Mouse (Mus musculus): ENCODE measurements around the gene Pou2f2. TPM values are rescaled to one million over a fixed set of nuclear protein-coding genes. Genes with fewer than 3 reads are reported as not detected.

The Pou2f2 gene
- polyA plus RNA-seq, 1 experiment = 2.6 TPM

DNA sequence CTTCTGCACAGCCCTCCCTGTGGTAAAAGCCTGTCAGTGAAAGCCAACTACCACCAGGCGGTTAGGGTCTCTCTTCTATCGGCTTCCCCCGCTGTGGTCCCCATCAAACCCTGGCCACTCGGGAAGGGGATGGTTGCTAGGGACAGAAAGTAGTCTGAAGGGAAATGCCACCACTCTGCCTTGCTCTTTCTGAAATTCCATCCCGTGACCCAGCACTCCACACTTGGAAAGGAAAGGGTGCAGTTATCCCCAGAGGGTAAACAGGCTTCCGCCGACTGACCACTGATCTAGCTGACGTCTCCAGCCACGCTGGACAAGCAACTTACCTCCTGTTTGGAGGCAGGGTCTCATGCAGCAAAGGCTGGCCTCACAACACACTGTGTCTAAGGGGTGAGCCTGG, 51.6 kb downstream of the Pou2f2 start:
- H3K27ac ChIP-seq (ENCODE audit: insufficient read depth, low read depth, low read length) = no peak overlapping the region
- 65% methylated on average over 9 of the region's 9 CpGs for WGBS
- H3K4me3 ChIP-seq (ENCODE audit: insufficient read depth, low read depth, low read length) = no peak overlapping the region
- H3K36me3 ChIP-seq (ENCODE audit: control insufficient read depth, insufficient read depth, low read length) = no peaks in the 10 kb centered on the region
- H3K4me1 ChIP-seq (ENCODE audit: control insufficient read depth, insufficient read depth, low read length) = no peaks in the 10 kb centered on the region
- H3K27me3 ChIP-seq (replicated peaks; ENCODE audit: control insufficient read depth, insufficient read depth, low read length) = no peaks in the 10 kb centered on the region
- TF ChIP-seq CTCF (conservative IDR thresholded peaks at IDR 0.05; ENCODE audit: insufficient read depth, insufficient read length, low read depth, low read length) (no peak), POLR2A (IDR thresholded peaks at IDR 0.05; ENCODE audit: low read depth, low read length) (no peak)
- DNase-seq = no peak

DNA sequence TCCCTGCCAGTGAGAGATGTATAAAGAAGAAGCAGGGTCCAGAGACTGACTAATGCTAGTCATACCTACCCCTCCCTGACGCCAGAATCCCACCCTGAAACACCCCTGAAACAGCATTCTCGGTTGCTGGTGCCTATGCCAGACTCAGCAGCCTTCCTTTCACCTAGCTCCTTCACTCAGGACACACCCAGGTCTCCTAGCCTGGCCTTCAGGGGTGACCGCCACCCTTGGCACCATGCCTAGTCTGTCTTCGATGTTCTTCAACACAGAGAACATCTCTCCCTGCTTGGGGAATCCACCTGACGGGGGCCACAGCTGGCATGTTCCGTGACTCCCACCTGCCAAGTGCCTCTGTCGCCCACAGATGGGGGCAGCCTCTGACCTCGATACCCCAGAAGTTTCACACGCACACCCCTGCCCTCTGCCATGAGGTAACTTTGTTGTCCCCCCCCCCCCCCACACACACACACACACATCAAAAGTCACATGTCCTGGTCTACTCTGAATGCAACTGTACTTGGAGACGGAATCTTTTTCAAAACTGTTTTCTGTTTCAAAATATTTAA, 53.7 kb downstream of the Pou2f2 start:
- 66% methylated on average over 10 of the region's 10 CpGs for WGBS
- no peaks in the 10 kb centered on the region for H3K27me3 ChIP-seq (replicated peaks; ENCODE audit: control insufficient read depth, insufficient read depth, low read length)
- H3K27ac ChIP-seq (ENCODE audit: insufficient read depth, low read depth, low read length) = no peak overlapping the region
- no peak overlapping the region for H3K4me3 ChIP-seq (ENCODE audit: insufficient read depth, low read depth, low read length)
- no peaks in the 10 kb centered on the region for H3K4me1 ChIP-seq (ENCODE audit: control insufficient read depth, insufficient read depth, low read length)
- no peak for DNase-seq
- TF ChIP-seq POLR2A (IDR thresholded peaks at IDR 0.05; ENCODE audit: low read depth, low read length) (no peak), CTCF (conservative IDR thresholded peaks at IDR 0.05; ENCODE audit: insufficient read depth, insufficient read length, low read depth, low read length) (no peak)
- H3K36me3 ChIP-seq (ENCODE audit: control insufficient read depth, insufficient read depth, low read length) = no peaks in the 10 kb centered on the region

GRCm38 (mm10) chr7:25121240-25121786, 58.2 kb downstream of the Pou2f2 start:
- no peaks in the 10 kb centered on the region for H3K4me1 ChIP-seq (ENCODE audit: control insufficient read depth, insufficient read depth, low read length)
- no peaks in the 10 kb centered on the region for H3K36me3 ChIP-seq (ENCODE audit: control insufficient read depth, insufficient read depth, low read length)
- no peaks in the 10 kb centered on the region for H3K27me3 ChIP-seq (replicated peaks; ENCODE audit: control insufficient read depth, insufficient read depth, low read length)
- 70% methylated on average over 13 of the region's 13 CpGs for WGBS
- no peak overlapping the region for H3K4me3 ChIP-seq (ENCODE audit: insufficient read depth, low read depth, low read length)
- DNase-seq = no peak
- TF ChIP-seq CTCF (conservative IDR thresholded peaks at IDR 0.05; ENCODE audit: insufficient read depth, insufficient read length, low read depth, low read length) (no peak), POLR2A (IDR thresholded peaks at IDR 0.05; ENCODE audit: low read depth, low read length) (no peak)
- H3K27ac ChIP-seq (ENCODE audit: insufficient read depth, low read depth, low read length) = no peak overlapping the region

DNA sequence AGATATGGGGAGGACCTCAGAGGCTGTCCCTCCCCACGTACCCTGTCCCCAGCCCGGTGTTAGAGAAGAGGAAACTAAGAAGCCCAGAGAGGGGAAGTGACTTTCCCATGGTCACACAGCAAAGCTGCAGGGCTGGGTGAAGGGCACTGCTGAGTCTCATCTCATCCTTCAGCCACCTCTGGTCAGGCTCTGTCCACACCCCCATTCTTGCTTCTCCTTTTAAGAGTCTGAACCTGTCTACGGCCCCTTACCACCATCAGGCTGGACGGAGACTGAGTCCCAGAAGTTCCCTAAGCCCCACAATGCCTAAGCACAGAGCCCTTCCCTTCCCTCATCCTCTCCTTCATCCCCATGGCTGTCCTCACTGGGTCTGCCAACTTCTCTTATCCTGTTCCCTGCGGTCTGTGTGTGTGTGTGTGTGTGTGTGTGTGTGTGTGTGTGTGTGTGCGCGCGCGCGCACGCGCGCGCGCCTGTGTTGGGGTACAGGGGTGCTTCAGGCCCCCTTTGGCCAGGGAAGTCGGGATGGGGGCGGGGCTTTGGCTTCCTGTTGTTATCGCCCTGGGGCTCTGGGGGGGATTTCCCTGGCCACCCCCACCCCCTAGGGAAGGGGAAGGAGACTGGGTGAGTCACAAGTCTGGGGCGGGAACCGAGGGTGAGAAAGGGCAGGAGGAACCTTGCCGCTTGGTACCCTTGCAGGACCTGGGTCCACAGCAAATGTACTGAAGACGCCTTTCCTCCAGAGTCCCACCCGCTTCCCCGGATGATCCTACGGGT, 59.3 kb downstream of the Pou2f2 start:
- no peaks in the 10 kb centered on the region for H3K4me1 ChIP-seq (ENCODE audit: control insufficient read depth, insufficient read depth, low read length)
- TF ChIP-seq CTCF (conservative IDR thresholded peaks at IDR 0.05; ENCODE audit: insufficient read depth, insufficient read length, low read depth, low read length) = no peak
- TF ChIP-seq POLR2A (IDR thresholded peaks at IDR 0.05; ENCODE audit: low read depth, low read length) = no peak
- no peaks in the 10 kb centered on the region for H3K36me3 ChIP-seq (ENCODE audit: control insufficient read depth, insufficient read depth, low read length)
- H3K4me3 ChIP-seq (ENCODE audit: insufficient read depth, low read depth, low read length) = no peak overlapping the region
- H3K27ac ChIP-seq (ENCODE audit: insufficient read depth, low read depth, low read length) = no peak overlapping the region
- no peaks in the 10 kb centered on the region for H3K27me3 ChIP-seq (replicated peaks; ENCODE audit: control insufficient read depth, insufficient read depth, low read length)
- DNase-seq = peak; percentile 35
- WGBS = 60% methylated on average over 15 of the region's 25 CpGs

DNA sequence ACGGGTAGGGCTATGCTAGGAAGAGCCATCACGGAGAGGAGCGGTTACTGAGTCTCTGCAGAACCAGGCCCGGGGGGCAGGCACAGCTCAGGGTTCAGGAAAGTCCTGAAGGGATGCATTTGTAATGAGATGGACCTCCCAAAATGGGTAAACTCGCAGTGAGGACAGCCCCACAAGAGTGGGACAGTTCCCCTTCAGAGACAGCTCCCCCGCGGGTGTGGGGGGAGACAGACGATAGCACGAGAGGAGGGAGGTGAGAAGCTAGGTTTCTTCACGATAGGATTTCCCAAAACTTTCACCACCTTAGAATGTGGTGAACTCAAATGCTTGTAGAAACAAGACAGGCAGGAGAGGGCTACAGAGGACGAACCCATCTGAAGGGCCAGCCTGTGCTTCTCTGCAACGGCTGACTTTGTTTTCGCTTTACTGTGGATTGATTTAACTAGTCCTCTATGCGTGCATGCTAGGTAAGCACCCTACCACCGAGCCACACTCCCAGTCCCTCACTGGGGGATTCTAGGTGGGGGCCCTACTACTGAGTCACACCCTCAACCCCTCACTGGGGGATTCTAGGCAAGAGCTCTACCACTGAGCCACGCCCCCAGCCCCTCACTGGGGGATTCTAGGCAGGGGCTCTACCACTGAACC, 66.4 kb downstream of the Pou2f2 start:
- no peaks in the 10 kb centered on the region for H3K36me3 ChIP-seq (ENCODE audit: control insufficient read depth, insufficient read depth, low read length)
- H3K27me3 ChIP-seq (replicated peaks; ENCODE audit: control insufficient read depth, insufficient read depth, low read length) = no peaks in the 10 kb centered on the region
- H3K27ac ChIP-seq (ENCODE audit: insufficient read depth, low read depth, low read length) = no peak overlapping the region
- H3K4me1 ChIP-seq (ENCODE audit: control insufficient read depth, insufficient read depth, low read length) = no peaks in the 10 kb centered on the region
- DNase-seq = no peak
- TF ChIP-seq POLR2A (IDR thresholded peaks at IDR 0.05; ENCODE audit: low read depth, low read length) (no peak), CTCF (conservative IDR thresholded peaks at IDR 0.05; ENCODE audit: insufficient read depth, insufficient read length, low read depth, low read length) (no peak)
- 81% methylated on average over 16 of the region's 16 CpGs for WGBS
- H3K4me3 ChIP-seq (ENCODE audit: insufficient read depth, low read depth, low read length) = no peak overlapping the region

DNA sequence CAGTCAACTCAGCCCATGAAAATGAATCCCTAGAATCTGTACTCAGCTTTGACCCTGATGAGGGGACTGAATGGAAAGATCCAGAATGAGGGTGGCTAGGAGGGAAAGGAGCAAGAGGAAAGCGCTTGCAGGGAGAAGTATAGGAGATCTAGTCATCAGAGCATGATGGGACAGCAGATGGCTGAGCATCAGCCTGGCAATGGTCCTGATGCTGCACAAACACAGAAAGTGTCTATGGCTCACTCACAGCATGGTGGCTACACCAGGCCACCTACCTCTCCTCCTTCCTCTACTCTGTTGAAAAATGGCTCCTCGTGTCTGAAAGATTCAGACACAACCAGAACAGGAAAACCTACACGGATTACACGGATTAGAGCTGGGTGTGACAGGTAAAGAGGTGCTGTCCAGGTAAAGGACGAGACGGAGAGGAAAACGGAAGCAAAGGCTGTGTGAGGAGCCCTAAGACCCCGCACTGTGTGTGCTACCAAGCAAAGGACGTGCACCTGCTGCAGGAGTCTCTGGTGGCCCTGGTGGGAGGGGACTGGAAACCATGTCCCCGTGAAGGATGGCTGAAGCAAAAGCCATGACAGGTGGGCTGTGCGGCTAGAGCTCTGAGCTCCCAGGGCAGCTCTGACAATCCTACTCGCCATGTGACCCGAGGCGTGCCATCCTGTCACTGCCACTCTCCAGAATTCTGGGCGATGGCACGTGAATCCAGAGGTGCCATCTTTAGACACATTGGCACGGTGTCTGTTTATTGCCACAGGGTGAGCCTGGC, 67.2 kb downstream of the Pou2f2 start:
- TF ChIP-seq POLR2A (IDR thresholded peaks at IDR 0.05; ENCODE audit: low read depth, low read length) = no peak
- H3K4me3 ChIP-seq (ENCODE audit: insufficient read depth, low read depth, low read length) = no peak overlapping the region
- DNase-seq = no peak
- no peaks in the 10 kb centered on the region for H3K27me3 ChIP-seq (replicated peaks; ENCODE audit: control insufficient read depth, insufficient read depth, low read length)
- WGBS = 74% methylated on average over 17 of the region's 17 CpGs
- no peaks in the 10 kb centered on the region for H3K36me3 ChIP-seq (ENCODE audit: control insufficient read depth, insufficient read depth, low read length)
- H3K4me1 ChIP-seq (ENCODE audit: control insufficient read depth, insufficient read depth, low read length) = no peaks in the 10 kb centered on the region
- H3K27ac ChIP-seq (ENCODE audit: insufficient read depth, low read depth, low read length) = no peak overlapping the region
